Mouse (Mus musculus) midbrain, postnatal 0 days (tissue): ENCODE measurements around the gene Sept9. TPM values are rescaled to one million over a fixed set of nuclear protein-coding genes. Genes with fewer than 3 reads are reported as not detected.

ENCODE experiments used
- ATAC-seq: fragments of 200-750 bp; cut with Nextera tagmentation; 2 replicates; pipeline ENCODE4 v1.8.0; 2017; ENCODE audit warnings: moderate number of reproducible peaks, mild to moderate bottlenecking, moderate TSS enrichment, moderate library complexity; ENCODE audit not compliant: low FRiP score
- DNase-seq: peaks from one replicate; pipeline ENCODE4 v3.0.0-alpha.2; 2015; ENCODE audit warnings: low spot score
- H3K27ac ChIP-seq: fragments of 300-500 bp; sonication (generic); 2 replicates; pipeline ENCODE4 v1.5.1; 2014; ENCODE audit warnings: low read depth, mild to moderate bottlenecking, low read length, mixed read lengths
- H3K27me3 ChIP-seq: fragments of 300-500 bp; sonication (generic); 2 replicates; pipeline ENCODE4 v1.6.1; 2014; ENCODE audit warnings: low read length, control low read depth, mixed read lengths; ENCODE audit not compliant: insufficient read depth
- H3K36me3 ChIP-seq: fragments of 300-500 bp; sonication (generic); 2 replicates; pipeline ENCODE4 v1.6.1; 2014; ENCODE audit warnings: low read length, control low read depth, mixed read lengths; ENCODE audit not compliant: insufficient read depth
- H3K4me1 ChIP-seq: fragments of 300-500 bp; sonication (generic); 2 replicates; pipeline ENCODE4 v1.6.1; 2014; ENCODE audit warnings: mild to moderate bottlenecking, control low read depth, antibody characterized with exemption, low read length, mixed read lengths; ENCODE audit not compliant: insufficient read depth
- H3K4me2 ChIP-seq: fragments of 300-500 bp; sonication (generic); 2 replicates; pipeline ENCODE4 v1.6.1; 2014; ENCODE audit warnings: low read depth, mild to moderate bottlenecking, low read length, mixed read lengths; ENCODE audit not compliant: poor library complexity, severe bottlenecking
- H3K4me3 ChIP-seq: fragments of 300-500 bp; sonication (generic); 2 replicates; pipeline ENCODE4 v1.5.1; 2014; ENCODE audit warnings: low read depth, mild to moderate bottlenecking, low read length, moderate library complexity
- H3K9ac ChIP-seq: fragments of 300-500 bp; sonication (generic); replicated peaks from 2 replicates; pipeline ENCODE4 v1.6.1; 2014; ENCODE audit warnings: mild to moderate bottlenecking, low read length, moderate library complexity, mixed read lengths; ENCODE audit not compliant: poor library complexity, severe bottlenecking
- H3K9me3 ChIP-seq: fragments of 300-500 bp; sonication (generic); 2 replicates; pipeline ENCODE4 v1.6.1; 2016; ENCODE audit warnings: low read length, control low read depth
- CTCF ChIP-seq: IDR thresholded peaks from 2 replicates; pipeline ENCODE4 v1.5.1; 2016; ENCODE audit warnings: antibody characterized with exemption, mild to moderate bottlenecking
- WGBS: fragments of 180-500 bp; shearing (Covaris S2); extraction: QIAGEN DNeasy Blood & Tissue Kit; methylation state at CpG from one replicate; pipeline ENCODE4 v1.1.7; 2014; 5-methylcytosine and 5-hydroxymethylcytosine counted together
- polyA plus RNA-seq: library from polyadenylated mRNA; unstranded; fragments of >200 nt; fragmentation: Nextera tagmentation; extraction: Ambion mirVana; gene quantifications from 2 replicates; pipeline ENCODE4 v1.2.1, GENCODE M21; 2015
- total RNA-seq: library from RNA; depleted of rRNA; stranded (reverse); fragments of >200 nt; gene quantifications from 2 replicates; pipeline ENCODE4 v1.2.3, GENCODE M21; 2014

The Sept9 gene
- total and polyA plus RNA-seq, 2 experiments from 2014 or later, result 95.3 to 105 TPM

GRCm38 (mm10) chr11:117314520-117314919 lies 115.1 kb downstream of the Sept9 start:
- Histone ChIP-seq H3K27ac (no peak overlapping the region), H3K9ac (no peak overlapping the region), H3K4me3 (no peak overlapping the region), H3K9me3 (no peaks in the 10 kb centered on the region), H3K4me1 (peaks cover 8% of the 10 kb centered on the region; the same call in 1 of the 2 replicates), H3K27me3 (no peaks in the 10 kb centered on the region), H3K36me3 (no peaks in the 10 kb centered on the region), H3K4me2 (no peak overlapping the region)
- no peak for ATAC-seq
- WGBS, result 94% methylated on average over 8 of the region's 8 CpGs
- no peak for TF ChIP-seq CTCF
- DNase-seq, result no peak

- peak; percentile 55 for DNase-seq
- Histone ChIP-seq H3K9me3 (no peaks in the 10 kb centered on the region), H3K4me3 (no peak overlapping the region), H3K27ac (no peak overlapping the region; the same call in 1 of the 2 replicates), H3K27me3 (no peaks in the 10 kb centered on the region), H3K9ac (no peak overlapping the region), H3K36me3 (no peaks in the 10 kb centered on the region), H3K4me1 (peaks cover 12% of the 10 kb centered on the region; the same call in 1 of the 2 replicates), H3K4me2 (no peak overlapping the region)
- TF ChIP-seq CTCF, result no peak
- no peak for ATAC-seq
- WGBS, result 81% methylated on average over 11 of the region's 11 CpGs
Observed at GRCm38 (mm10) chr11:117315309-117315708, 115.8 kb downstream of the Sept9 start.

GRCm38 (mm10) chr11:117316441-117317331 lies 117.2 kb downstream of the Sept9 start:
- TF ChIP-seq CTCF, result no peak
- Histone ChIP-seq H3K4me2 (peak overlapping the region; percentile 25; the same call in 1 of the 2 replicates), H3K4me3 (no peak overlapping the region), H3K9me3 (no peaks in the 10 kb centered on the region), H3K9ac (peak overlapping the region; percentile 20; the same call in 1 of the 2 replicates), H3K27me3 (no peaks in the 10 kb centered on the region), H3K27ac (peak overlapping the region; percentile 62), H3K4me1 (peaks cover 12% of the 10 kb centered on the region; the same call in 1 of the 2 replicates), H3K36me3 (no peaks in the 10 kb centered on the region)
- 45% methylated on average over 16 of the region's 16 CpGs for WGBS
- DNase-seq (no peak), ATAC-seq (no peak)

- ATAC-seq (no peak), DNase-seq (peak; percentile 69)
- Histone ChIP-seq H3K9ac (peak overlapping the region; percentile 20), H3K27ac (peak overlapping the region; percentile 62), H3K27me3 (no peaks in the 10 kb centered on the region), H3K36me3 (no peaks in the 10 kb centered on the region), H3K9me3 (no peaks in the 10 kb centered on the region), H3K4me2 (peak overlapping the region; percentile 25), H3K4me1 (peaks cover 10% of the 10 kb centered on the region; the same call in 1 of the 2 replicates), H3K4me3 (no peak overlapping the region)
- 26% methylated on average over 20 of the region's 20 CpGs for WGBS
- no peak for TF ChIP-seq CTCF
Observed at GRCm38 (mm10) chr11:117317429-117318101, 118.1 kb downstream of the Sept9 start.

- no peaks in the 10 kb centered on the region for H3K27me3 ChIP-seq
- no peak overlapping the region for H3K4me3 ChIP-seq
- 61% methylated on average over 3 of the region's 3 CpGs for WGBS
- TF ChIP-seq CTCF, result peak; percentile 31
- no peak overlapping the region for H3K9ac ChIP-seq
- H3K4me1 ChIP-seq, result peaks cover 7% of the 10 kb centered on the region; the same call in 1 of the 2 replicates
- ATAC-seq (no peak; the same call in 1 of the 2 replicates), DNase-seq (no peak)
- no peaks in the 10 kb centered on the region for H3K9me3 ChIP-seq
- no peak overlapping the region for H3K4me2 ChIP-seq
- H3K27ac ChIP-seq, result peak overlapping the region; percentile 62; the same call in 1 of the 2 replicates
- H3K36me3 ChIP-seq, result no peaks in the 10 kb centered on the region
Observed at GRCm38 (mm10) chr11:117318202-117318601, 118.7 kb downstream of the Sept9 start.
